Mouse (Mus musculus): ENCODE results near the gene Itm2c. TPM values are rescaled to one million over a fixed set of nuclear protein-coding genes. Genes with fewer than 3 reads are reported as not detected.

The Itm2c gene
- polyA plus RNA-seq, 1 experiment from 2014 or later = 78.1 TPM

DNA sequence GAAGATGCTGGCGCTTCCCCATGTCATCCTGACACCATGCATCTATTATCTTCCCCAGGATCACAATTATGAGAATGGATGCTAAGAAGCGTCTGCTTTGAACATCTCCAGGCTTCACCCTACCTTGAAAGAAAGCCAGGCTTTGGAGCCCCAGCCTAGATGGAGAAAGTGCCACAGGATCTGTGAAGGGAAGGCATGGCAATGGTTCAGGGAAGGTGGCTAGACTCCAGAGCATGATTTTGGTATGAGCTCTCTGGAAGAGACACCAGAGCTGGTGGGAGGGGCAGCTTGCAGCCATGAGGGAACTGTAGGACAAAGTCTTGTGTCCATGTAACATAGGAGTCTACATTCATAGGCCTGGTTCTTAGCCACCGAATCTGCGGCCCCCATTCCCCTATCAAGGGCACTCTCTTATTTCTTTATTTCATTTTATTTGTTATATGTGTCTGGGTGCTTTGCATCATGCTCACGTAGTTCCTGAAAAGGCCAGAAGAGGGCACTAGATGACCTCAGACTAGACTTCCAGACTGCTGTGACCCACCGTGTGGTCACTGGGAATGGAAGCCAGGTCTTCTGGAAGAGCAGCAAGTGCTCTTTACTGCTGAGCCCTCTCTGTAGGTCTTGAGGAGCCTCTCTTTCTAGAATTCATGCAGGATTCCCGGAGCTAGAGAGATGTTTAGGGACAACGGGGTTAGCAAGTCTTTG, 41.2 kb downstream of the Itm2c start:
- WGBS = 58% methylated on average over 8 of the region's 8 CpGs
- no peaks in the 10 kb centered on the region for H3K27me3 ChIP-seq (ENCODE audit: control insufficient read depth, insufficient read depth, low read length)
- peaks cover 17% of the 10 kb centered on the region for H3K4me1 ChIP-seq (ENCODE audit: control insufficient read depth, insufficient read depth, low read length)
- H3K9me3 ChIP-seq (ENCODE audit: control insufficient read depth, low read length) = no peaks in the 10 kb centered on the region
- no peak overlapping the region for H3K9ac ChIP-seq (ENCODE audit: low read length)
- no peak overlapping the region for H3K4me3 ChIP-seq (ENCODE audit: low read depth, low read length)
- peak; percentile 90 for DNase-seq (ENCODE audit: low spot score, missing footprints)
- H3K27ac ChIP-seq (ENCODE audit: low read depth, low read length) = no peak overlapping the region
- no peak for ATAC-seq (ENCODE audit: low FRiP score)
- H3K4me2 ChIP-seq = no peak overlapping the region
- H3K36me3 ChIP-seq (ENCODE audit: control insufficient read depth, insufficient read depth, low read length) = no peaks in the 10 kb centered on the region

GRCm38 (mm10) chr1:85936265-85936664, 42.2 kb downstream of the Itm2c start:
- no peaks in the 10 kb centered on the region for H3K27me3 ChIP-seq (ENCODE audit: control insufficient read depth, insufficient read depth, low read length)
- ATAC-seq (ENCODE audit: low FRiP score) (no peak), DNase-seq (ENCODE audit: low spot score, missing footprints) (no peak)
- no peak overlapping the region for H3K4me3 ChIP-seq (ENCODE audit: low read depth, low read length)
- H3K36me3 ChIP-seq (ENCODE audit: control insufficient read depth, insufficient read depth, low read length) = no peaks in the 10 kb centered on the region
- 83% methylated on average over 6 of the region's 6 CpGs for WGBS
- H3K4me1 ChIP-seq (ENCODE audit: control insufficient read depth, insufficient read depth, low read length) = peaks cover 17% of the 10 kb centered on the region
- H3K27ac ChIP-seq (ENCODE audit: low read depth, low read length) = no peak overlapping the region
- H3K4me2 ChIP-seq = no peak overlapping the region
- H3K9ac ChIP-seq (ENCODE audit: low read length) = no peak overlapping the region
- no peaks in the 10 kb centered on the region for H3K9me3 ChIP-seq (ENCODE audit: control insufficient read depth, low read length)

- no peak for ATAC-seq (ENCODE audit: low FRiP score)
- H3K4me1 ChIP-seq (ENCODE audit: control insufficient read depth, insufficient read depth, low read length) = peaks cover 16% of the 10 kb centered on the region
- H3K9me3 ChIP-seq (ENCODE audit: control insufficient read depth, low read length) = no peaks in the 10 kb centered on the region
- DNase-seq (ENCODE audit: low spot score, missing footprints) = no peak
- no peak overlapping the region for H3K4me2 ChIP-seq
- H3K36me3 ChIP-seq (ENCODE audit: control insufficient read depth, insufficient read depth, low read length) = no peaks in the 10 kb centered on the region
- H3K27me3 ChIP-seq (ENCODE audit: control insufficient read depth, insufficient read depth, low read length) = no peaks in the 10 kb centered on the region
- no peak overlapping the region for H3K27ac ChIP-seq (ENCODE audit: low read depth, low read length)
- no peak overlapping the region for H3K9ac ChIP-seq (ENCODE audit: low read length)
- 93% methylated on average over 1 of the region's 1 CpGs for WGBS
- H3K4me3 ChIP-seq (ENCODE audit: low read depth, low read length) = no peak overlapping the region
Measured at GRCm38 (mm10) chr1:85937323-85937722, 43.2 kb downstream of the Itm2c start.

- Histone ChIP-seq H3K4me3 (ENCODE audit: low read depth, low read length) (no peak overlapping the region), H3K27ac (ENCODE audit: low read depth, low read length) (no peak overlapping the region), H3K9me3 (ENCODE audit: control insufficient read depth, low read length) (no peaks in the 10 kb centered on the region), H3K4me2 (no peak overlapping the region), H3K9ac (ENCODE audit: low read length) (no peak overlapping the region), H3K4me1 (ENCODE audit: control insufficient read depth, insufficient read depth, low read length) (no peaks in the 10 kb centered on the region), H3K27me3 (ENCODE audit: control insufficient read depth, insufficient read depth, low read length) (no peaks in the 10 kb centered on the region), H3K36me3 (ENCODE audit: control insufficient read depth, insufficient read depth, low read length) (no peaks in the 10 kb centered on the region)
- DNase-seq (ENCODE audit: low spot score, missing footprints) (no peak), ATAC-seq (ENCODE audit: low FRiP score) (no peak)
- 85% methylated on average over 8 of the region's 8 CpGs for WGBS
Measured at GRCm38 (mm10) chr1:85942318-85942717, 48.2 kb downstream of the Itm2c start.

DNA sequence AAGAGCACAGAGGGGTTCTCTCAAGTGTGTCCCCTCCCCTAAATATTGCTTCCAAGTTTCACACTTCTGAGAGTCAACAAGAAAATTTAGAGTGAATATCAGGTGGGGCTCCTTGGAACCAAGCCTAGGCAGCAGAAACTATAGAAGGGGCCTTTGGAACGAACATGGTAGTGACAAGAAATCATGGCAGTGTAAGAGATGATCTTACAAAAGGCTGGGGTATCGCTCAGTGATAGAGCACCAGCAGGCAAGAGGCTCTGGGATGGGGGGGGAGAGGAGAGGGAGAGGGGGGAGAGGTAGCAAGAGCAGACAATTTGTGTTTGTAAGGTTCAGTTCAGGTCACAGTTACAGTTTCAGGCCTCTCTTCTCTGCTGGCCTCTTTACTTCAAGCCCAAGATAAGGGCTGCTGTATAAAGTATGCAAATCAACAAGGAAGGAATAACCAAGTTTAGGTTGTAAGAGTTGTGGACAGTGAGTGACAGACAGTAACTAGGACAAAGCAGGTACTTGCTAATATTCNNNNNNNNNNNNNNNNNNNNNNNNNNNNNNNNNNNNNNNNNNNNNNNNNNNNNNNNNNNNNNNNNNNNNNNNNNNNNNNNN, 55.1 kb downstream of the Itm2c start:
- Histone ChIP-seq H3K9ac (ENCODE audit: low read length) (no peak overlapping the region), H3K27ac (ENCODE audit: low read depth, low read length) (no peak overlapping the region), H3K4me1 (ENCODE audit: control insufficient read depth, insufficient read depth, low read length) (no peaks in the 10 kb centered on the region), H3K27me3 (ENCODE audit: control insufficient read depth, insufficient read depth, low read length) (no peaks in the 10 kb centered on the region), H3K4me3 (ENCODE audit: low read depth, low read length) (no peak overlapping the region), H3K4me2 (no peak overlapping the region), H3K9me3 (ENCODE audit: control insufficient read depth, low read length) (no peaks in the 10 kb centered on the region), H3K36me3 (ENCODE audit: control insufficient read depth, insufficient read depth, low read length) (no peaks in the 10 kb centered on the region)
- ATAC-seq (ENCODE audit: low FRiP score) (no peak), DNase-seq (ENCODE audit: low spot score, missing footprints) (no peak)
- WGBS = 74% methylated on average over 2 of the region's 2 CpGs

GRCm38 (mm10) chr1:85955150-85955549, 61.1 kb downstream of the Itm2c start:
- Histone ChIP-seq H3K4me1 (ENCODE audit: control insufficient read depth, insufficient read depth, low read length) (no peaks in the 10 kb centered on the region), H3K4me2 (no peak overlapping the region), H3K9me3 (ENCODE audit: control insufficient read depth, low read length) (no peaks in the 10 kb centered on the region), H3K4me3 (ENCODE audit: low read depth, low read length) (no peak overlapping the region), H3K27me3 (ENCODE audit: control insufficient read depth, insufficient read depth, low read length) (no peaks in the 10 kb centered on the region), H3K27ac (ENCODE audit: low read depth, low read length) (no peak overlapping the region), H3K9ac (ENCODE audit: low read length) (no peak overlapping the region), H3K36me3 (ENCODE audit: control insufficient read depth, insufficient read depth, low read length) (no peaks in the 10 kb centered on the region)
- no peak for ATAC-seq (ENCODE audit: low FRiP score)
- no peak for DNase-seq (ENCODE audit: low spot score, missing footprints)
- WGBS = 83% methylated on average over 3 of the region's 3 CpGs

DNA sequence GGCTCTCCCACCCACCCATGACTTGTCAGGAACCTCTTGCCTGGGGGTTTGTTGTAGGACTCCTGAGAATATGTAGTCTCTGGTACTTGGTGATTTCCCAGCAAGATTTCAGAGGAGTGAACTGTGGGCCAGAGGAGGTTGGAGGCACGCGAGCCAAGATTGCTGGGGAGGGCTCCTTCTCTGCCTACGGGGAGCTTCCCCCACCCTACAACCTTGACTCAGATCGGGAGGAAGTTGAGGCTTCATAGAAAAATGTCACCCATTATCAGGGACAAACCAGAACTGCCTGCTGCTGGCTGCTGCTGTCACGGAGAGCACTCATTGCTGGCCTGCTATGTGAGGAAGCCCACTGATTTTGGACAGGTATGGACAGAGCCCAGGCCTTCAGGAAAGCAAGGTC, 63.2 kb downstream of the Itm2c start:
- H3K4me1 ChIP-seq (ENCODE audit: control insufficient read depth, insufficient read depth, low read length) = no peaks in the 10 kb centered on the region
- no peak overlapping the region for H3K4me2 ChIP-seq
- no peak overlapping the region for H3K9ac ChIP-seq (ENCODE audit: low read length)
- ATAC-seq (ENCODE audit: low FRiP score) (no peak), DNase-seq (ENCODE audit: low spot score, missing footprints) (no peak)
- H3K36me3 ChIP-seq (ENCODE audit: control insufficient read depth, insufficient read depth, low read length) = no peaks in the 10 kb centered on the region
- no peaks in the 10 kb centered on the region for H3K9me3 ChIP-seq (ENCODE audit: control insufficient read depth, low read length)
- no peak overlapping the region for H3K27ac ChIP-seq (ENCODE audit: low read depth, low read length)
- WGBS = 80% methylated on average over 5 of the region's 5 CpGs
- H3K27me3 ChIP-seq (ENCODE audit: control insufficient read depth, insufficient read depth, low read length) = no peaks in the 10 kb centered on the region
- no peak overlapping the region for H3K4me3 ChIP-seq (ENCODE audit: low read depth, low read length)

- 56% methylated on average over 9 of the region's 9 CpGs for WGBS
- Histone ChIP-seq H3K9me3 (ENCODE audit: control insufficient read depth, low read length) (no peaks in the 10 kb centered on the region), H3K27ac (ENCODE audit: low read depth, low read length) (no peak overlapping the region), H3K4me1 (ENCODE audit: control insufficient read depth, insufficient read depth, low read length) (no peaks in the 10 kb centered on the region), H3K27me3 (ENCODE audit: control insufficient read depth, insufficient read depth, low read length) (no peaks in the 10 kb centered on the region), H3K9ac (ENCODE audit: low read length) (no peak overlapping the region), H3K36me3 (ENCODE audit: control insufficient read depth, insufficient read depth, low read length) (no peaks in the 10 kb centered on the region), H3K4me2 (no peak overlapping the region), H3K4me3 (ENCODE audit: low read depth, low read length) (no peak overlapping the region)
- ATAC-seq (ENCODE audit: low FRiP score) (no peak), DNase-seq (ENCODE audit: low spot score, missing footprints) (no peak)
Measured at GRCm38 (mm10) chr1:85957942-85958619, 64.0 kb downstream of the Itm2c start.
